Mouse (Mus musculus): ENCODE data around the gene Tmem54. TPM values are rescaled to one million over a fixed set of nuclear protein-coding genes. Genes with fewer than 3 reads are reported as not detected.

Gene Tmem54
- total RNA-seq (2014; fragmentation: Nextera tagmentation) (not detected in 2 replicates), total RNA-seq (2017) (not detected in 2 replicates)

DNA sequence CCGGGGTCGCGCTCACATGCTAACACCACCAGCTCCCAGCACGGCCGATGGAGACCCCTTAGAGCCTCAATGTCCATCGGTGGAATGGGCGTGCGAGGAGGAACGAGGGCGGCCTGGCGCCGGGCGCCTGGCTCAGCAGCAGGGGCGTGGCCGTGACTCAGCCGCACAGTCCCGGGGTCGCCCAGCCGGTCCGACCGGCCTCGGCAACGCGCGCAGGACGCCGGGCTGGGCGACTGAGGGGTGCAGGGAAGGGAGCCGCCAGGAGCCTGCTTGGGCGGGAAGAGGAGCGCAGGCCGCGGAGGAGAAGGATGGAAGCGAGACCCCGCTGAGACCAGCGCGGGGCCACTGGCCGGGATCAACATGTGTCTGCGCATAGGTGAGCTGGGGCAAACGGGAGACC lies at the start of gene Tmem54:
TSS of gene Tmem54 (plus strand) at position 193 of the 400 bp plus-strand sequence.
- no peak; the same call in 1 of the 2 replicates for ATAC-seq (replicated peaks; ENCODE audit: low FRiP score, low TSS enrichment, poor library complexity, severe bottlenecking)

DNA sequence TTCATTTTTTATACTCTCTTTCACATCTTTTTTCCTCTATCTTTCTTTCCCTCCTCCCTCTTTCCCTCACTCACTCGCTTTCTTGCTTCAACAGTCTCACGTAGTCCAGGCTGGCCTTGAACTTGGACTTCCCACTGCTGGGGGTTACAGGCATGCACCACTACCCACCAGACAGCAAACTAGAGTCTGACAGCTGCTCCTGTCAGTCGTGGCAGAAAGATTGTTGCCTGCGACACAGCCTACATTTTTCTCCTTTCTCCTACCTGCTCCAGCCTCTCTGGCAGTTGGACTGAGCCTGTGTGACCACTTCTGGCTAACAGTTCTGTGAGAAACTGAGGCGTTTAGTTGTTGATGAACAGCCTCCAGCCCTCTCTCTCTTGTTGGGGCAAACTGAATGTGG lies 49.8 kb upstream of the Tmem54 start:
- ATAC-seq (replicated peaks; ENCODE audit: low FRiP score, low TSS enrichment, poor library complexity, severe bottlenecking): no peak

DNA sequence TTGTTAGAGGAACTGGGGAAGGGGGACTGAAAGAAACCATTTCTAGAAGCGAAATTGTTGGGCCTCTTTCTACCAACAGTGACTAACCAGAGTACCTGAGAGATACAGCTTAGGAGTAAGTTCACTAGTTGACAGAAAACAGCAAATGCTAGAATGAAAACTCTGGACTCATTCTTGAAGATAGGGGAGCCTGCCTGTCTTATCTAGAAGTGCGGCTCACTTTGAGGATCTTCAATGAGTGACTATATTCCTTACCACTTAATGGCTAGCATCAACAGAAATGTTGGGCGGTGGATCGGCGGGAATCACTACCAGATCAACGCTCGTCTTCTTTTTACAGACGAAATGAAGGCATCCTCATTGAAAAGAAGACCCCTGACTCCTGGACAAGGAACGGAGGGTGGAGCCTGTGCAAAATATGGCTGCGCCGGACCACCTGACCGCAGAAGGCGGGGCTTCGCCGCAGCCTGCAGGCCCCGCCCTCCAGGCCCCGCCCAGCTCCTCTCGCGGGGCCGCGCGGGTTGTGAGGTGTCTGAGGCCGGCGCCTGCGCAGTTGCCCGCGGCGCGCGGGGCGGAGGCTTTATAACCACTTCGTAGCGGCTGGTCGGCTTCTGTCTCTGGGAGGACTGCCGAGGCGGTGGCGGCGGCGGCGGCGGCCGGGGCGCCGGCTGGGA lies 47.7 kb upstream of the Tmem54 start:
- ATAC-seq (replicated peaks; ENCODE audit: low FRiP score, low TSS enrichment, poor library complexity, severe bottlenecking): peak; percentile 80

DNA sequence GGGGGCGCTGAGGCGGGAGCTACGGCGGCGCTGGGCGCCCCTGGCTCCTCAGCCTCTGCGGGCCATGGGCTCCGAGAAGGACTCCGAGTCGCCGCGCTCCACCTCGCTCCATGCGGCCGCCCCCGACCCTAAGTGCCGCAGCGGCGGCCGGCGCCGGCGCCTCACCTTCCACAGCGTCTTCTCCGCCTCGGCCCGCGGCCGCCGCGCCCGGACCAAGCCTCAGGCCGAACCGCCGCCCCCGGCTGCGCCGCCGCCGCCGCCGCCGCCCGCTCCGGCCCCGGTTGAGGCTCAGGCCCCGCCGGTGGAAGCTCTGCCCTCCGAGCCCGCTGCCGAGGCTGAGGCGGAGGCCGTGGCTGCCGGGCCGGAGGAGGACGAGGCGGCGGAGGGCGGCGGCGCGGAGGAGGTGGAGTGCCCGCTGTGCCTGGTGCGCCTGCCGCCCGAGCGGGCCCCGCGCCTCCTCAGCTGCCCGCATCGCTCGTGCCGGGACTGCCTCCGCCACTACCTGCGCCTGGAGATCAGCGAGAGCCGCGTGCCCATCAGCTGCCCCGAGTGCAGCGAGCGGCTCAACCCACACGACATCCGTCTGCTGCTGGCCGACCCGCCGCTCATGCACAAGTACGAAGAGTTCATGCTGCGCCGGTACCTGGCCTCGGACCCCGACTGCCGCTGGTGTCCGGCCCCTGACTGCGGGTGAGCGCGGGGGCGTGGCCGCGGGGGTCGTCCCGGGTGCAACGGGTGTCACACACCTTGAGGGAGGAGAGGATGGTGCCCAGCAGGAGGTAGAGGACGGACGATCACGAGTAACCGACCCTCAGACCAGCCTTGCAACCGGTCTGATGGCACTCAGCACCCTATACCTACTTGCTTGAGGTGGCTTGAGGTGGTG lies 46.9 kb upstream of the Tmem54 start, which contains the start of gene Rnf19b:
TSS of gene Rnf19b (plus strand) at position 65 of the 886 bp plus-strand sequence.
- peak; percentile 20 for ATAC-seq (replicated peaks; ENCODE audit: low FRiP score, low TSS enrichment, poor library complexity, severe bottlenecking)

- peak; percentile 61 for ATAC-seq (replicated peaks; ENCODE audit: low FRiP score, low TSS enrichment, poor library complexity, severe bottlenecking)
Measured at GRCm38 (mm10) chr4:129059125-129059551, 46.2 kb upstream of the Tmem54 start.

DNA sequence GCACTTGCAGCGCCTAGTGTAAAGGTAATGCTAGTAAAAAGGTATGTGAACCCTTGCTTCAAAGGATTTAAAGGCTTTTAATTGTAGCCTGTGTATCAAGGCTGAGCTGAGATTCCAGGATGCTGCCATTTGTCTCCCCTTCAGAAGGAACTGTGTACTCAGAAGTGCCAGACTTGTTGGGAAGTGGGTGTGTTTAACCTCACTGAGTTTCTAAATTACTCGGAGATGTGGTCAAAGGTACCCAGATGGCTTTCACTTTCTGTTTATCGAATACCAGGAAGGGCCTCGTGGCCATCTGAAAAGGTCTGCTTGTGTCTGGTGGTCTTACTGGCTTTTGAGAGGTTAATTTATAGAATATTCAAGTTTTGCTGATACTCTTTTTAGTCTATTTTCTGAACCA lies 45.4 kb upstream of the Tmem54 start:
- ATAC-seq (replicated peaks; ENCODE audit: low FRiP score, low TSS enrichment, poor library complexity, severe bottlenecking): no peak

DNA sequence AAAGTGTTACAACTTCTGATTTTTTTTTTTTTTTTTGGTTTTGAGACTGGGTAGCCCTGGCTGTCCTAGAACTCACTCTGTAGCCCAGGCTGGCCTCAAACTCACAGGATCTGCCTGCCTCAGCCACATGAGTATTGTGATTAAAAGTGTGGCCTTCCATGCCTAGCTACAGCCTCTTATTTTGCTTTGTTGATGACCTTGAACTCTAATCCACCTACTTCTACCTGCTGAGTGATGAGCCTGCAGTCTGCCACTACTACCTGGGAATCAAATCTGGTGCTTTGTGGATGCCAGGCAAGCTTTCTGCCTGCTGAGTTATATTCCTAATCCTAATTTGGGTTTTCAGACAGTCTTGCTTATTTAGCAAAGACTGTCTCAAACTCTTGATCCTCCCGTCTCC lies 43.9 kb upstream of the Tmem54 start:
- ATAC-seq (replicated peaks; ENCODE audit: low FRiP score, low TSS enrichment, poor library complexity, severe bottlenecking): no peak

DNA sequence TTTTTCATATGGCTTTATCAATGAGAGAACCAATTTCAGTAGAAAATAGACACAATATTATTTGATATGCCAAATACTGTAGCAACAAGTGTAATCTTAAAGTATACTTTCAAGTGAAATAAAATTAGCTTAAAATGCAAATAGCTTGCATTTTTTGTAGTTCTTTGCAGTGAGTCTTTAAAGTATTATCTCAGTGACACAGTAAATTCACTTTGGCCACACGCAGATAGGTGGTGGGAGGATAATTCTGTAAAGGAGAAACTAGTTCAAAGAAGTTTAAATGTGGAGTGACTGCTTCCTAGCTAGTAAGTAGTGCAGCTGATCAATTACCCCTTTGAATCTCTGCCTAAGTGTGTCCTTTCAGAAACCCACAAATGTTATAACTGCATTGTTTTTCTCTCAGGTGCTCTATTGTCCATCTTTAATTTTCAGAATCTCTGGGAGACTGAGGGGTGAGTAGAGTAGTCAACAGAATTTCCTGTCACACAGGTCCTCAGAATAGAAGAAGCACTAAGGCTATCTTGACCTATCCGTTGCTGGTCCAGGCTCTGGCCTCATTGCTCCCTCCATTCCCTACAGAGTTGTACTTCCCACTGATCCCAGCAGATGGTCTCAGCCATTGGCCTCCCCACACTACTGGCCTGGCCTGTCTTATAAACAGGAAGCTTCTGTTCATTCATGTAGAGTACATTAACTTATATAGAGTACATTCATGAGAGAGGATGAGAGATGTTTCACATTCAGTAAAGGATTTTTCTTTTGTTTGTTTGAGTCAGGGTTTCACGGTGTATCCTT lies 42.9 kb upstream of the Tmem54 start:
- ATAC-seq (replicated peaks; ENCODE audit: low FRiP score, low TSS enrichment, poor library complexity, severe bottlenecking): no peak

- no peak for ATAC-seq (replicated peaks; ENCODE audit: low FRiP score, low TSS enrichment, poor library complexity, severe bottlenecking)
Measured at GRCm38 (mm10) chr4:129065688-129066236, 39.6 kb upstream of the Tmem54 start.

DNA sequence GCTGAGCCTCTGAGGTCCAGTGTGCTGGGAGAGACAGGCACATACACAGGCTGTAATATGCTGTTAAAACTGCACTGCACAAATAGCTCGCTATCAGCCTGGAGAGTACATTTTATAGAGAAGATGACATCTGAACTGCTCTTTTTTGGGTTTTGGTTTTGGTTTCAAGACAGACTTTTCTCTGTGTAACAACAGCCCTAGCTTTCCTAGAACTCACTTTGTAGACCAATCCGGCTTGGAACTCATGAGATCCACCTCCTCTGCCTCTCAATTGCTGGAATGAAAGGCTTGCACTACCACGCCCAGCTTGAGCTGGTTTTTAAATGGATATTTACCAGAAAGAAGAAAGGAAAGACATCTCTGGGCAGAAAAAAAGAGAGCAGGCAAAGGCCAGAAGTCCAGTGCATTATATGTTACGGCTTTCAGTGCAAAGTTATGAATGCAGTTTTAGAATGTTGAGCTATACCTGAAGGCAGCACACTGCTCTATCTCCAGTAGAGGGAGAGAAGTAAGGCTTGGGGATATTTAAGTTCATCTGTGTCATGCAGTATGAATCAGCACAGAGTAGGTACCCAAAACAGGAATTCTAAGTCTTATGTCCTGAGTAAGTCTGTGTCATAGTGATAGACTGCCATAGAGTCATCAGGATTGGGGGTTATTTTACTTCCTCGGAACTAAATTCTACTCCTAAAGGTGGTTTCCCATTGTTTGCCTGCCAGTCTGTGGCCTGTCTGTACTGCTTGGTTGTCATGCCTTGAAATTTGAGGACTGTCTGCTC lies 37.5 kb upstream of the Tmem54 start:
- no peak for ATAC-seq (replicated peaks; ENCODE audit: low FRiP score, low TSS enrichment, poor library complexity, severe bottlenecking)

GRCm38 (mm10) chr4:129068848-129069247 lies 36.5 kb upstream of the Tmem54 start:
- no peak for ATAC-seq (replicated peaks; ENCODE audit: low FRiP score, low TSS enrichment, poor library complexity, severe bottlenecking)

GRCm38 (mm10) chr4:129079126-129079525 lies 26.2 kb upstream of the Tmem54 start:
- ATAC-seq (replicated peaks; ENCODE audit: low FRiP score, low TSS enrichment, poor library complexity, severe bottlenecking): no peak

GRCm38 (mm10) chr4:129081041-129081440 lies 24.3 kb upstream of the Tmem54 start:
- ATAC-seq (replicated peaks; ENCODE audit: low FRiP score, low TSS enrichment, poor library complexity, severe bottlenecking): no peak

DNA sequence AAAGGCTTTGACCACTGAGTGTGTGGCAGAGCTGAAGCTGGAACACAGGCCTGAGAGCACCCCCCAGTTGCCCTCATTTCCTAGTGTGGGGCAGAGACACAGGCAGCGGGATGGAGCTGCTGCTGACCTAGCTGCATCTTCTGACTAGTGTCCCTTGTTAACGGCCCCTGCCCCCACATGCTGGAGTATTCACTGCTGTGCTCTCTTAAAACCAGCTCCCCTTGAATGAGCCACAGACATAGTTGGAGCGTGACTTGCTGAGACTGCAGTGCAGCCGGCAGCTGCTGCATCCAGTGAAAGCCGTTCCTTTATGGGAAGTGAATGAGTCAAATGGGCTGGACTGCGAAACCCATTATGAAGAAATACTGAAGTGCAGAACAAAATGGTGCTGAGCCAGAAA lies 23.8 kb upstream of the Tmem54 start:
- ATAC-seq (replicated peaks; ENCODE audit: low FRiP score, low TSS enrichment, poor library complexity, severe bottlenecking): no peak

GRCm38 (mm10) chr4:129081939-129082338 lies 23.4 kb upstream of the Tmem54 start:
- ATAC-seq (replicated peaks; ENCODE audit: low FRiP score, low TSS enrichment, poor library complexity, severe bottlenecking): no peak

DNA sequence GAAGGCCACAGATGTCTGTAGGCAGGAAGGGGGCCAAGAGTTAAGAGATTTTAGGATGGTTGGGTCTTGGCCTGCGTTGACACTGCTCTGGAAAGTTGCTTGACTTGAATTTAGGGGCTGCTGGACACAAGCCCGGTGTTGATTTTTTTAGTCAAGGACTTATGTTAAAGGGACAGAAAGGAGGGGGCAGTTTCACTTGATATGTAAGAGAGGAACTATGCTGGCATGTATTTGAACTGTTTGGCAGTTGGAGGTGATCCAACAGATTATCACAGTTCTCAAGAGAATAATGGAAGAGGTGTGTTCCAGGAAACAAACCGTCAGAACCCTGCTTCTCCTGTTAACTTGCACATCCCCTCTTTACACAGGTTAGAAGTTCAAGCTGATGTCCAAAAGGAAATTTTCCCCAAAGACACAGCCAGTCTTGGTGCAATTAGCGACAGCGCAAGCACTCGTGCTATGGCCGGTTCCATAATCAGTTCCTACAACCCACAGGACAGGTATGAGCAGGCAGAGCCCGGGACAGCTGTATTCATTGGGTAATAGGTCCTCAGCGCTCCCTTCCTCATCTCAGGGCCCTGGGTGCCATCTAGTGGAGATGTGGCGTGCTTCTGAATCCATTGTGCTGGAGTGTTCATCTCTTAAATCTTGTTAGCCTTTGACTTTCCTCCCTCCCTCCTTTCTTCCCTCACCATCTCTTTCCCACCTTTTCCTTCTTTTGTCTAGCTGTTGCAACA lies 22.8 kb upstream of the Tmem54 start:
- ATAC-seq (replicated peaks; ENCODE audit: low FRiP score, low TSS enrichment, poor library complexity, severe bottlenecking): peak; percentile 93

- no peak for ATAC-seq (replicated peaks; ENCODE audit: low FRiP score, low TSS enrichment, poor library complexity, severe bottlenecking)
Measured at GRCm38 (mm10) chr4:129084896-129085295, 20.5 kb upstream of the Tmem54 start.

GRCm38 (mm10) chr4:129086078-129086477 lies 19.3 kb upstream of the Tmem54 start:
- peak; percentile 55; the same call in 1 of the 2 replicates for ATAC-seq (replicated peaks; ENCODE audit: low FRiP score, low TSS enrichment, poor library complexity, severe bottlenecking)
